Mouse (Mus musculus) kidney, adult 2 months (tissue): ENCODE data around the gene Ncaph2. TPM values are rescaled to one million over a fixed set of nuclear protein-coding genes. Genes with fewer than 3 reads are reported as not detected.

Experiments
- DNase-seq: peaks from one replicate; pipeline ENCODE4 v3.0.0; 2021
- H3K27ac ChIP-seq: fragments of 200-500 bp; 2 replicates; pipeline ENCODE4 v1.5.1; 2012; ENCODE audit warnings: low read depth, low read length, control low read depth, inconsistent platforms; ENCODE audit not compliant: insufficient read depth
- H3K27me3 ChIP-seq: fragments of 200-500 bp; replicated peaks from 2 replicates; pipeline ENCODE4 v1.6.1; 2012; ENCODE audit warnings: mild to moderate bottlenecking, moderate library complexity, low read length, inconsistent platforms; ENCODE audit not compliant: control insufficient read depth, insufficient read depth
- H3K36me3 ChIP-seq: fragments of 200-500 bp; 2 replicates; pipeline ENCODE4 v1.6.1; 2012; ENCODE audit warnings: mild to moderate bottlenecking, moderate library complexity, low read length, inconsistent platforms; ENCODE audit not compliant: control insufficient read depth, insufficient read depth
- H3K4me1 ChIP-seq: fragments of 200-500 bp; 2 replicates; pipeline ENCODE4 v1.6.1; 2011; ENCODE audit warnings: low read length; ENCODE audit not compliant: control insufficient read depth, insufficient read depth
- H3K4me3 ChIP-seq: fragments of 200-500 bp; 2 replicates; pipeline ENCODE4 v1.5.1; 2011; ENCODE audit warnings: mild to moderate bottlenecking, low read depth, low read length, control low read depth; ENCODE audit not compliant: insufficient read depth
- CTCF ChIP-seq: fragments of 200-500 bp; conservative IDR thresholded peaks from 2 replicates; pipeline ENCODE4 v1.5.1; 2011; ENCODE audit warnings: low read depth, mild to moderate bottlenecking, control low read depth, low read length, moderate library complexity, mixed read lengths; ENCODE audit not compliant: insufficient read depth, insufficient read length
- POLR2A ChIP-seq: fragments of 200-500 bp; IDR thresholded peaks from one replicate; pipeline ENCODE4 v1.6.1; 2011; ENCODE audit warnings: low read depth, low read length, control low read depth
- WGBS: fragments of 180-500 bp; shearing (Covaris S2); methylation state at CpG from one replicate; pipeline ENCODE4 v1.1.7; 2018; 5-methylcytosine and 5-hydroxymethylcytosine counted together
- polyA plus RNA-seq: library from polyadenylated mRNA; depleted of rRNA; stranded (reverse); fragments of >200 nt; gene quantifications from 2 replicates; pipeline ENCODE4 v1.2.3, GENCODE M21; 2012; rRNA removed

The Ncaph2 gene
- polyA plus RNA-seq = 111 and 124 TPM in 2 replicates

DNA sequence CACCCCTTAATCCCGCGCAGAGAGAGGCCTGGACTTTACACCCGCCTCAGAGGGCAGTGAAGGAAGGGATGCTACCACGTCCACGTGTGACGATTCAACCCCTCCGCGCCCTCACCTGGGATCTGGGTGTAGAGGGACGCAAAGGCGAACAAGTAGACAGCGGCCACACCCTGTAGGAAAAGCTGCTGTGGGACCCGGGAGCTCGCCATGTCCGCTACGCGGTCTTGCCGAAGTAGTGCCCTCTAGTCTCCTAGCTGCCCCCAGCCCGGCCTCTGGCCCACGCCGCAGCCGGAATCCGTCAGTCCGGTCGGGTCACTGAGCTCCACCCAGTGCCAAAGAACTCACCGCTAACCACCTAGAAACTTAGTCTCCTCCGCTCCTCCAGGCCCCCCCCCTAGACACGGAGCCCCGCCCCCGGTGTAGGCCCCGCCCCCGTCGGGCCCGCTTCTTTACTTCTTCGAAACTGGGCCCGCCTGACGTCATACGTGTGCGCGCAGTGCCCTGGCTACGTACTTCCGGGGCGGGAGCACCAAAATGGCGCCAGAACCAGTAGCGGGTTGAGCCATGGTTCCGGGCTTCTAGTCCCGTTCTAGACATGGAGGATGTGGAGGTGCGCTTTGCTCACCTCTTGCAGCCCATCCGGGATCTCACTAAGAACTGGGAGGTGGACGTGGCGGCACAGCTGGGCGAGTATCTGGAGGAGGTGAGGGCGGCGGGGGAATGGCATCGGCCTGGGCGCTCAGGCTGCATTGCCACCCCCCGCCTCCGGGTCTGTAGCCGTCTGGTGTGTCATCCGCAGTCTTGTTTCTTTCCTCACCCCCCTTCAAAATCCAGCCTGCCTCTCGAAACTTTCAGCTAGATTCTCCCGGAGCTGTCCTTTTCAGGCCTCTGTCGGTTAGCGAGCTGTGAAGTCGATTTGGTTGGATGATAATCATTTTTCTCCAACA lies at the start of gene Ncaph2, which contains the start of gene Lmf2:
Gene Ncaph2 (plus strand): TSS at position 479 of the 947 bp plus-strand sequence.
Gene Lmf2 (minus strand): TSS at position 419 of the 947 bp plus-strand sequence.
- TF ChIP-seq POLR2A = peak; percentile 14
- TF ChIP-seq CTCF = no peak
- peak; percentile 97 for DNase-seq
- H3K27ac ChIP-seq = peak within 1 kb of the TSS; percentile 82
- H3K27me3 ChIP-seq = no peaks in the 10 kb centered on the region
- under 1% methylated on average over 64 of the region's 64 CpGs for WGBS
- H3K36me3 ChIP-seq = peaks cover 3% of the 10 kb centered on the region; the same call in 1 of the 2 replicates
- H3K4me1 ChIP-seq = peaks cover 7% of the 10 kb centered on the region; the same call in 1 of the 2 replicates
- peak within 1 kb of the TSS; percentile 97 for H3K4me3 ChIP-seq

DNA sequence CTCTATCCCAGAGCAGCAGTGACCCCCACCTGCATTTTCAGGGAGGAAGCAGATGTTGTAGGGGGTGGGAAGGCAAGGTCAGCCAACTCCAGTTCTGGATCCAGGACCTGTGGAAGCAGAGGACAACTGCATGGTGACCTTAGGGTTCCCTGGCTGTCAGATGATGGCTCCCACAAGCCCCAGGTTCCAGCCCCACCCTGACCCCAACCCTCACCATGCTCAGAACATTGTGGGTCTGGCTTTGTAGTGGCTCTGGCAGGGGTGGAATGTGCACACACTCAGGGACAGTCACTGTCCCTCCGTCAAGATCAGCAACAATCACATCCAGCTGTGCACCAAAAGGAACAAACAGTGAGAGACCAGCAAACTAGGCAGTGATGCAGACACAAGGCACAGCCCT lies 49.6 kb upstream of the Ncaph2 start:
- H3K27me3 ChIP-seq = no peaks in the 10 kb centered on the region
- peaks cover 10% of the 10 kb centered on the region; the same call in 1 of the 2 replicates for H3K4me1 ChIP-seq
- no peaks in the 10 kb centered on the region; the same call in none of the 2 replicates for H3K36me3 ChIP-seq
- no peak for TF ChIP-seq CTCF
- no peak for TF ChIP-seq POLR2A
- no peak overlapping the region for H3K27ac ChIP-seq
- H3K4me3 ChIP-seq = no peak overlapping the region
- WGBS = 79% methylated on average over 1 of the region's 1 CpGs
- no peak for DNase-seq

GRCm38 (mm10) chr15:89307461-89307860 lies 48.1 kb upstream of the Ncaph2 start:
- TF ChIP-seq POLR2A = no peak
- no peak for TF ChIP-seq CTCF
- DNase-seq = no peak
- no peak overlapping the region for H3K27ac ChIP-seq
- H3K27me3 ChIP-seq = no peaks in the 10 kb centered on the region
- WGBS = 89% methylated on average over 13 of the region's 13 CpGs
- no peaks in the 10 kb centered on the region; the same call in 1 of the 2 replicates for H3K36me3 ChIP-seq
- H3K4me3 ChIP-seq = no peak overlapping the region
- H3K4me1 ChIP-seq = peaks cover 13% of the 10 kb centered on the region; the same call in 1 of the 2 replicates

DNA sequence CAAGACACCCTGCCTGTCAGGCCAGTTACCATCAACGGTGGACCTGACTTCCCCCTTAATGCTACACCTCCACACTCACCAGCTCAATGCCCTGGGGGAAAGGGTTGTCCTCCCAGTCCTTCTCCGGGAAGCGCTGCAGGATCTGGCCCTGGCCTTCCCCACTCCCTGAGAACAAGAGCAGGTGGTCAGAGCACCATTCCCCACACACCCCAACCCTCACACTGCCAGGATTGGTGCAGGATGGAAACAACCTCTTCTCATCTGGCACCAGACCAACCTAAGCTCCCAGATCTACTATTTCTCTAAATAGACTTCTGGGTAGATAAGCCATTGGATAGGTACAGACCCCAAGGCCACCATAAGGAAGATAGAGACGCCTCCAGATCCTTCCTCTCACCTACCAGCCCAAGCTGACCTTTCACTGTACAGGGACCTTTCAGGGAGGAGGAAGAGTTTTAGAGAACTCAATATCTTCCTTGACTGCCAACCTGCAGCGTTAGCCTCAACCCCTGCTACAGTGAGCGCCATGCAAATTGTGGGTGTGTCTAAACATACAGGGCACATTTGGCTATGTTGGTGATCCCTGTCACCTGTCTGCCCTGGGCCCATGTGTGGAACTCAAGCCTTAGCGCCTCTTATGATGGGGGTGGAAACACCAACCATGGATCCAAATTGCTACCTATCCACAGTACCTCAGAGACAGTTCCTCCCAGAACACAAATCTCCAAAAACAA lies 46.9 kb upstream of the Ncaph2 start:
- DNase-seq = no peak
- H3K27me3 ChIP-seq = no peaks in the 10 kb centered on the region
- WGBS = 76% methylated on average over 7 of the region's 7 CpGs
- no peak overlapping the region for H3K4me3 ChIP-seq
- peaks cover 24% of the 10 kb centered on the region for H3K4me1 ChIP-seq
- TF ChIP-seq CTCF = no peak
- no peak for TF ChIP-seq POLR2A
- no peak overlapping the region for H3K27ac ChIP-seq
- H3K36me3 ChIP-seq = no peaks in the 10 kb centered on the region

DNA sequence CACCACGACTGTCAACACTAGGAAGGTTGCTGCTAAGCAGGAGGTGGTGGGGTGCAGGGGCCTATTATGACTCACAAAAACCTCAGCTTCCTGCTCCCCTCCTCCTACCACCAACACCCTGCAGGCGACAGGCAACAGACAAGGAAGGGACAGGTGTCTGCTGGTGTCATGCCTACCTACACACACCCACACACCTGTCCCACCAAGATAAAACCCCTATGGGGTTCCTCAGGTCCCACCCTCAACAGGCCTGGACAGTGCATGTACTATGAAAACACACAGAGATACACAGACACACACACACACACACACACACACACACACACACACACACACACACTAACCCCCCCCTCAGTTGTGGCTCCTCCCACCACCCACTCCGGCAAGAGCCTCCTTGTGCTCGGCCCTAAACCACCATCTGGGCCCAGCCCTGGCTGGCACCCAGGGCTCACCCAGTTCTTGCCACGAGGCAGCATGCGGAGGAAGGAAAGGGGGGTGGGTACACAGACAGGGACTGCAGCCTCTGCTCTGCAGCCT lies 45.5 kb upstream of the Ncaph2 start:
- no peak overlapping the region for H3K4me3 ChIP-seq
- 23% methylated on average over 6 of the region's 6 CpGs for WGBS
- no peak for TF ChIP-seq POLR2A
- TF ChIP-seq CTCF = no peak
- H3K27ac ChIP-seq = no peak overlapping the region
- no peaks in the 10 kb centered on the region for H3K36me3 ChIP-seq
- DNase-seq = no peak
- H3K27me3 ChIP-seq = no peaks in the 10 kb centered on the region
- peaks cover 31% of the 10 kb centered on the region for H3K4me1 ChIP-seq

DNA sequence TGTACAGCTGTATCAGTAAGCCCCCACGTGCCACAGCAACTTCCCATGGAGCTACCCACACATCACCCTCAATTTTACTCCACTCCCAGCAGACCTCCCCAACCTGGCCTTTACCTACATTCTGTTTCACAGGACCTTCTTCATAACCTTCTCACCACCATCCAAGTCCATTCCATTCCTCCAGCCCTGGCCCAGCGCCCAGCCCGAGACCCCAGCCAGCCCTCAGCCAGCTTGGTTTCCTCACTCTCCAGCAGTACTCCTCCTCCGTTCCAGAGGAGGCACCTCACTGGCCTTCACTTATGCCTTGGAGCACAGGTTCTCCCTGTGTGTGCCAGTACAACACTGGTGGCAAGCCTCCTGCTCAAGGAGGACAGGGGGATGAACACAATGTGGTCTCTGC lies 42.2 kb upstream of the Ncaph2 start:
- 54% methylated on average over 4 of the region's 4 CpGs for WGBS
- H3K4me3 ChIP-seq = no peak overlapping the region

More for the DNA sequence above, 42.2 kb upstream of the Ncaph2 start:
- no peak for TF ChIP-seq CTCF
- TF ChIP-seq POLR2A = no peak
- H3K27me3 ChIP-seq = no peaks in the 10 kb centered on the region
- no peak for DNase-seq
- H3K36me3 ChIP-seq = no peaks in the 10 kb centered on the region
- H3K4me1 ChIP-seq = peaks cover 35% of the 10 kb centered on the region
- no peak overlapping the region for H3K27ac ChIP-seq
